Mouse (Mus musculus) spleen, postnatal 4 days (tissue): ENCODE data around the gene Gsdma3.
"Not testable (repeated sequence)": the region's sequence is repeated elsewhere in the genome, so short reads cannot be mapped to it uniquely, and the experiment has no call there.

Source experiments
- DNase-seq, 2 experiments: peaks; one replicate each; pipeline ENCODE4 v3.0.0; 2022; ENCODE audit warnings: low spot score in 2 of 2

Gsdma3 gene

GRCm38 (mm10) chr11:98668984-98669383 is 42.8 kb downstream of the Gsdma3 start:
- no peak for DNase-seq

GRCm38 (mm10) chr11:98671284-98671815 is 45.2 kb downstream of the Gsdma3 start:
- no peak for DNase-seq

DNA sequence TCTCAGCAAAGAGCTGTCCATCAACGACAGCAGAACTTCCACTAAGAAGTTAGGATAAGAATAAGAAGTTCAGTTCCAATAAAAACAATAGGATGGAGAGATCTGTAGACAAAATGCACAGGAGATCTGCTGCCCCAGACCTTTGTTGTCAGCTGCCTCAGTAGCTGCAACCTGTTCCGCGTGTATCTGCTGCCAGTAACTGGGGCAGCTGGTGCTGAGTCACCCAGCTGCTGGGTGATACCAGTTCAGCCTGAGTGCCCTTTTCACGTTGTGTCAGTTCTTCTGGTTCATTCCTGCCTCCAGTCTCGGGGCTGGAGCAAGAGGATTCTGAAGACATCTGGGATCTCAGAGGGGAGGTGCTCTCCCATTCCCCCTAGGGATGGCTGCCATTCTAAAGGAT is 45.7 kb downstream of the Gsdma3 start:
- DNase-seq: peak in 1 of 2 experiments; percentile 26

- no peak for DNase-seq
Measured at GRCm38 (mm10) chr11:98672482-98672881, 46.3 kb downstream of the Gsdma3 start.

- DNase-seq: peak; percentile 67 to 82
Measured at GRCm38 (mm10) chr11:98673136-98673535, 47.0 kb downstream of the Gsdma3 start.

DNA sequence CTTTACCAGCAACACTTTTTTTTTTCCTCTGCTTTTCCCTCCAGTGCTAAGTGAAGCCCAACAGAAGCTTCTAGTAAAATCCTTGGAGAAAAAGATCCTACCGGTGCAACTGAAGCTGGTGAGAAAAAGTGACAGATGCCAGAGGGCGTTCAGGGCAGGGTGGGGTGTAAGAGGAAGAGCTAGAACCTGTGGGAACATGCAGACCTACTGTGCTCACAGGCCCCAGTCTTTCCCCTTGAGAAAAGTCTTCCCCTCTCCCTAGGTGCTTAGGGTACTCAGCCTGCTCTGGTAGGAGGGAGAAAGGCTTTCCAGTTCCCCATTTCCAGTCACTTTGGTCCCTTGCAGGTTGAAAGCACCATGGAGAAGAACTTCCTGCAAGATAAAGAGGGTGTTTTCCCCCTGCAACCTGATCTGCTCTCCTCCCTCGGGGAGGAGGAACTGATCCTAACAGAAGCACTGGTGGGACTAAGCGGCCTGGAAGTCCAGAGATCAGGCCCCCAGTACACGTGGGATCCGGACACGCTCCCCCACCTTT is 49.7 kb downstream of the Gsdma3 start:
- no peak for DNase-seq

DNA sequence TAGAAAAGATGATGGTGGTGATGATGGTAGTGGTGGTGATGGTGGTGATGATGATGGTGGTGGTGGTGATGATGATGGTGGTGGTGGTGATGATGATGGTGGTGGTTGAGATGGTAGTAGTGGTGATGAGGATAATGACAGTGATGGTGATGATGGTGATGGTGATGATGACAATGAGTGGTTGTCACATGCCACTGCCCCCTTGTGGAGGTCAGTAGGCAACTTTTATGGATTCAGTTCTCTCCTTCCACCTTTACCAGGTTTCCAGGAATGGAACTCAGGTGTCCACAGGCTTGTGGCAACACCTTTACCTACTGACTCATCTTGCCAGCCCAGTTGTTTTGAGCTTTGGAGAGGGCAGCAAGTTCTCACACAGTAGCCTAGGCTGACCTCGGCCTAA is 53.9 kb downstream of the Gsdma3 start:
- no peak for DNase-seq

DNA sequence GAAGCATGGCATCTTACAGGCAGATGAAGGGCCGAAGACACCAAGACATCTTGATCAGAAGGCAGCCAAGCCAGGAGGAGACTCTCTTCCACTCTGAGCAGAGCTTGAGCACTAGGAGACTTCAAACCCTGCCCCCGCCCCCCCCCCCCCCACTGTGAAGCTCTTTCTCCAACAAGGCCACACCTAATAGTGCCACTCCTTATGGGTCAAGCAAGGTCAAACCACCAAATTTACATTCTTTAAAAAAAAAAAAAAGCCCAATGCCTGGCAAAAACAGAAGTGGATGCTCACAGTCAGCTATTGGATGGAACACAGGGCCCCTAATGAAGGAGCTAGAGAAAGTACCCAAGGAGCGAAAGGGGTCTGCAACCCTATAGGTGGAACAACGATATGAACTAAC is 54.4 kb downstream of the Gsdma3 start:
- not testable (repeated sequence) for DNase-seq

GRCm38 (mm10) chr11:98681186-98681585 is 55.0 kb downstream of the Gsdma3 start:
- no peak for DNase-seq

- DNase-seq: peak; percentile 97 to 98
Measured at GRCm38 (mm10) chr11:98681786-98682745, 55.9 kb downstream of the Gsdma3 start, which contains the start of gene Psmd3. Psmd3 (plus strand) TSS chr11:98682554.

GRCm38 (mm10) chr11:98682811-98683210 is 56.7 kb downstream of the Gsdma3 start:
- DNase-seq: no peak

DNA sequence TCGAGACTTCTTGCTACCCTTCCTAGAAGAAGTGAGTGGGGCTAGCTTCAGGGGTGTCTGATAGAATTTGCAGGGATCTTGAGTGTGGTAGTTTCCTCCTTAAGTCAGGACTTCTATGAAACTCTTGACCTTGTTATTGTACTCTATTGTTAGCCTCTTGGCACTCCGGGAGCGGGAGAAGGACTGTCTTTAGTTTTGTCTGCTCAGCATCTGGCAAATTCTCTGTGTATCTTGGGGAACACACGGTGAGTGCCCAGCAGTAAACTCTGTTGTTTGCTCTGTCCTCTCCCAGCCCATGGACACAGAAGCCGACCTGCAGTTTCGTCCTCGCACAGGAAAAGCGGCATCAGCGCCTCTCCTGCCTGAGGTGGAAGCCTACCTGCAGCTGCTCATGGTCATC is 59.5 kb downstream of the Gsdma3 start:
- DNase-seq: no peak

DNA sequence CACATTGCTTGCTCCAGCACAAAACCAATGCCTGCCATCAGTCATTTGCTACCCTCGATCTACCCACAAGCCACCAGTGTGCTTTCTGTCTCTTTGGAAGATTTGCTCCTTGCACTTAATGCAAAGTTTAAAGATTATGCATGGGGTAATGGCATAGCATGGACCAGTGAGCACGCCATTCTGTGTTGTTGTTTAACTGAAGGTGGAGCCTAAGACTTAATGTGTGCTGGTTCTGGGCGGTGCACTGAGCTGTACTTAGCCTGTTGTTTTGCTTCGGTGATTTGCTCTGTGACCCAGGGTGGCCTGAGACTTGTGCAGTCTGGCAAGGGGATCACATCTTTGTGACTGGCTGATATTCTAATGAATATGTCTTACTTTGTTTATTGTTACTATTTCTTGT is 60.8 kb downstream of the Gsdma3 start:
- DNase-seq: no peak
